Mouse (Mus musculus) CH12.LX (cell line): ENCODE data around the gene Il12rb1.

Experiments used
- CTCF ChIP-seq, 2 experiments: IDR thresholded peaks in 1 of 2; conservative IDR thresholded peaks in 1 of 2; 2 replicates each; pipeline ENCODE4 v1.5.1; 2011 to 2012; ENCODE audit warnings: low read depth in 2 of 2, low read length in 2 of 2, improper control_type of control experiment in 1 of 2, inconsistent platforms in 1 of 2, mild to moderate bottlenecking in 1 of 2, moderate library complexity in 1 of 2
- NELFE ChIP-seq: IDR thresholded peaks from 2 replicates; pipeline ENCODE4 v1.6.1; 2011; ENCODE audit warnings: low read depth, low read length, improper control_type of control experiment
- POLR2A ChIP-seq: IDR thresholded peaks from 2 replicates; pipeline ENCODE4 v1.6.1; 2011; ENCODE audit warnings: low read depth, mild to moderate bottlenecking, improper control_type of control experiment, low read length
- TBP ChIP-seq: conservative IDR thresholded peaks from 2 replicates; pipeline ENCODE4 v1.6.1; 2011; ENCODE audit warnings: low read depth, low read length, improper control_type of control experiment
- USF1 ChIP-seq: IDR thresholded peaks from 2 replicates; pipeline ENCODE4 v1.6.1; 2014; ENCODE audit warnings: low read depth, mild to moderate bottlenecking, inconsistent platforms, low read length, improper control_type of control experiment
- ZKSCAN1 ChIP-seq: IDR thresholded peaks from 2 replicates; pipeline ENCODE4 v1.6.1; 2012; ENCODE audit warnings: low read depth, inconsistent platforms, low read length, improper control_type of control experiment, borderline replicate concordance
- ZMIZ1 ChIP-seq: IDR thresholded peaks from 2 replicates; pipeline ENCODE4 v1.6.1; 2012; ENCODE audit warnings: low read depth, mild to moderate bottlenecking, inconsistent platforms, low read length, improper control_type of control experiment

DNA sequence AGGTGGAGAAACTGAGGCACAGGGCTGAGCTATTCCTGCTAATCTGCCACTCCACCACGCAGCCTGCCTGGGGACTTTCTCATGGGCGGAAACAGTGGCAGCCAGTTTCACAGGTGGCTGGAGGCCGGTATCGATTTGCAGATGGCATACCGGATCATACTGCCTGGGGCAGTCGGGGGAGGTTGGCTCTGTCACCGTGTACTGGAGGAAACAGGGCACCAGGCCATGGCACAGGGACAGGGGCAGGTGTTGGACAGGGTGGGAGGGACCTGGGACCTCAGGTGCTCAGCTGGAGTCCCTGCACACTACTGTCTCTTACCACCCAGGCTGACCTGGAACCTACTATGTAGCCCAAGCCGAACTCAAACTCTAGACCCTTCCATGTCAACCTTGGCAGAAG, 17.6 kb downstream of the Il12rb1 start:
- TF ChIP-seq ZKSCAN1, result no peak
- no peak for TF ChIP-seq CTCF (conservative IDR thresholded peaks at IDR 0.05 in 1 of 2, IDR thresholded peaks at IDR 0.05 in 1 of 2; ENCODE audit: low read depth in 2 of 2, low read length in 2 of 2)
- TF ChIP-seq TBP, result no peak
- TF ChIP-seq POLR2A, result no peak
- no peak for TF ChIP-seq ZMIZ1
- TF ChIP-seq NELFE, result no peak
- no peak for TF ChIP-seq USF1
